Mouse (Mus musculus): ENCODE measurements at regions not wholly inside any gene's neighbourhood (a gene's known extent, or its start where the extent isn't known, plus 50 kb on each side); places are given as distances from the start of the nearest gene placed in this dataset.
A peak's percentile ranks its signal among the peaks of the same experiment; 100 is the strongest.

DNA sequence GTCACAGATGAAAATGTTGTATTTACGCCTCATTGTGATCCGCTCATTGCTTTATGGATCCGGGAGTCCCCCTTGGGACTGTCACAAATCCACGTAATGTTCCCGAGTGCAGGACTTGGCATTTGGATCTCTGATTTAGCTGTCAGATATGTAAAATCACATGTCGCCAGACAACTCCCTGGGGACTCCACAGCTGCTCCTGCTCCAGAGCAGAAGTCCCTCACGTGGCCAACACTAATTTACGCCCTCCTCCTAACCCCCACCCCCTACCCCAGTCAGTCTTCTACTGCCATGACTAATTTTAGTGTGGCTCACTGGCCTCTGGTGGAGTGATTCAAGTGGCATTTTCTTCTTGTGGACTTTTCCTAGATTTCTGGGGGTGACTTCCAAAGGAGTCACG is 348.9 kb downstream of the Cd83 start:
- peak; percentile 8 for DNase-seq (ENCODE audit: low spot score)

DNA sequence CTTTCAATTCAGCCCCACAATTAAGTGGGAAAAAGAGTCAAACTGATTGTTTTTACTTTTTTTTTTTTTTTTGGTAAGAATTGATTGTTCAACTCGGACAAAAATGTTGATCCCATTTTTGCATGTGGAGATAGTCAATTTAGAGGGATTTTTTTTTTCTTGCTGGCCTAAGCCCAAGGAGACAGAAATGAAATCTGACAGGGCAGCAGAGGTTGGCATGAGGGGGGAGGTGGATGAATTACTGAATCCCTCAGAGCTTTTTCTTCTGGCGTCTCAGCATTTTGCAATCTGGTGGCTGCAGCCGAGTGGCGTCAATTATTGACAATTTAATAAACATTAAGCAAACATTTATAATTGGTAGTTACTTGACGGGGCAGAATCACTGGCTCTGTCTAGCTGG is 356.6 kb downstream of the Cd83 start:
- DNase-seq (ENCODE audit: low spot score), result no peak

DNA sequence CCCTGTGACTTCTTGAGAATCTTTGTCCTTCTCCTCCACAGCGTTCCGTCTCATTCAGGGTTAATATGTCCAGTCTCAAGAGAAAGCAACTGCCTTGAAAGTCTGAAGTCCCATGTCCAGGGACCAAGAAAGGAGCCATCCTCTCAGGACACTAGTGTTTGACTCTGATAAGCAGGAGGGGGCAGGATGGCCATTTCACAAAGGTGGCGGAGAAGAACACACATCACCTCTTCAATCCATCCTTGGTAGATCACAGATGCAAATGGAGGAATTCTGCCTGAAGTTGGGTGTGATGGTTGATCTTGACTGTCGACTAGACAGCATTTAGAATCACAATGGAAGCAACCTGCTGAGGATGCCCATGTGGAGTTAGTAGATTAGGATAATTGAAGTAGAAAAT is 360.9 kb downstream of the Cd83 start:
- DNase-seq (ENCODE audit: low spot score), result no peak

DNA sequence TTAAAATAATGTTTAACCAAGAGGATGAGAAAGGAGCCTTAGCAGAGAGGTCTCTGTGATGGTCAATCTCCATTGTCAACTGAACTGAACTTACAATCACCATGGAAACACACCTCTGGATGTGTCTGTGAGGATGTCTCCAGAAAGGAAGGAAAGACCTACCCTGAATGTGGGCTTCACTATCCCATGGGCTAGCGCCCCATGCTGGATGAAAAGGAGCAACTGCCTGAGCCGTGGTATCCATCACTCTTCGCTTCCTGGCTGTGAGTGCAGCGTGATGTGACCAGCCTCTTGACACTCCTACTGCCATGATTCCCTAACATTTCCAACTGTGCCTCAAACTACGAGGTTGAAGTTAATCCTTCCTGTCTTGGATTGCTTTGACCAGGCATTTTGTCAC is 363.3 kb downstream of the Cd83 start:
- DNase-seq (ENCODE audit: low spot score), result no peak

DNA sequence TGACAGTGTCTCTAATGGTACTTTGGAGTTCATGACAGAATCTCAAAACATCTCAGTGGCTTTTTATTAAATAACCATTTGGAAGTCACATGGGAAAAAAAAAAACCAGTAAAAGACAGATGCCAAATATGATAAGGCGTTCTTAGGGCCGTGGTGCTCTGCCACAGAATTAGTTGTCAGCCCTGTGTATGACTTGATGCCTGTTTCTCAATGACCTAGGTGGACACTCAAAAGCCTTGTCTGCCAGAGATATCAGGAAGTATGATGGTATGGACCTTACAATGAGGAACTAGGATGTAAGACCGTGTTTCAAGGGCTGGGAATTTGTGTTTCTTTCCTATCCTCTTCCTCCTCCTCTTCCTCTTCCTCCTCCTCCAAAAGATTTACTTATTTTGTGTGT is 364.9 kb downstream of the Cd83 start:
- DNase-seq (ENCODE audit: low spot score), result no peak

DNA sequence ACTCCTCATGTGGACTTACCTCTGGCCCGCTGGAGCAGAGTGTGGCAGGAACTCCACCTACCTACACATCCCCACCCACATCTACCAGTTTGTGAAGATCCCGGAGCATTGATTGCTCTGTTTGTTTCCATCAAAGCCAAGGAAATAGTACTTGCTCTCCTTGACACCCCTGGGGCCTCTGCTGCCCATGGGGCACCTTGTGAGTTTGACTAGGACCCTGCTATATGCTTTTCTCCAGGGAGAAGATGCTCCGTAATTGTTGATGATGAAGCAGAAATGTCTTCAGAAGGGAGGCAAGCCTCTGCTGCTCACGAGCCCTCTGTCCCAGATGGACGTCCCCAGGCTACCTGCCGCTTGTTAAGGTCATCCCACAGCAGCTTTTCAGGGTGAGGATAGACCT is 367.0 kb downstream of the Cd83 start:
- DNase-seq (ENCODE audit: low spot score), result no peak

DNA sequence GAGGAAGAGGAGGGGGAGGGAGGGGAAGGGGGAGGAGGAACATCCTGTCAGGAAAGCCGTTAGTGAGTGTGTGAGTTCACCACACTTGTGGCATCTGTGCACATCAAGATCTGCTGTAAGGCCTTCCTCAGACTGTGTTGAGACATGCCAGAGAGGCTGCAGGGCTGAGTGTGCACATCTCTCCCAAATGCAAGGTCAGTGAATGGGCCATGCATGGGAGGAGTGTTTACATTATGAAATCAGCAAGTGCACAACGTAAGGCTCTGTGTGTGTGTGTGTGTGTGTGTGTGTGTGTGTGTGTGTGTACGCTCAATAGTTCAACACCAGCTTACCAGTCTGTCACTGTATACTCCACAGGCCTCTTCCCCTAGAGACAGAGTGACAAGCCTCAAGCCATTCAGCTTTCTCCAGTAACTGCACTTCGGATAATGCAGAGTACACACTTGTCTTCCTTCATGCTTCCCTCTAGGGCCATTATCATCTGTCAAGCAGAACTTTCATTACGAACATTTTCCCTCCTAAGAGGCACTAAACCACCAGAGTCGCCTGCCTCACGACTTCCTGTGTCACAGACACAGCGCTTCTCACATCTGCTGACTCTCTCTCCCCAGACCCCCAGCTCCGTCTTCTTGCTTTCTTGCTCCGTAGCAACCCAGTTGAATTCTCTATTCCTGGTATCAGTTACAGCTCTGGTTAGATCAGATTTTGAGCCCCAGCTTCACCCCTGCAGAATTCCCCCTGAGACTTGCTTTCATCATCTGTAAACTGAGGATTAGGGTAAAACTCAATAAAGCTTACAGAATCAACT is 368.4 kb downstream of the Cd83 start:
- DNase-seq (ENCODE audit: low spot score), result no peak

DNA sequence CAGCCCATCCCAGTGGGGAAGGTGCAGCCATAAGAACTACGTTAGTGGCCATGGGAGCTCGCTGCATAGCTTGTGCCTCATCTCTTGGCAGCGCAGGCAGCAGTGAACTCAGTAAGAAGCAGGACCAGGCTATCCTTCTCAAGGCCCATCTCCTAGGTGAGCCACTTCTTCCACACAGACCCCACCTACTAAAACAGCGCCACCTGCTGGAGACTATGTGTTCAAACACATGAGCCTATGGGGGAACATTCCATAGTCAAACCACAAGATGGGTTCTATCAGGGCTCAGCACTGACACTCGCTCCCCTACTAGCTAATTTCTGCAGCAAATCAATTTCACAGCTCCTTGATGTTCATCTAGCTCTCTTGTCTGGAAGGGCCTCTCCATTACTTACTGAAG is 369.2 kb downstream of the Cd83 start:
- DNase-seq (ENCODE audit: low spot score), result no peak

DNA sequence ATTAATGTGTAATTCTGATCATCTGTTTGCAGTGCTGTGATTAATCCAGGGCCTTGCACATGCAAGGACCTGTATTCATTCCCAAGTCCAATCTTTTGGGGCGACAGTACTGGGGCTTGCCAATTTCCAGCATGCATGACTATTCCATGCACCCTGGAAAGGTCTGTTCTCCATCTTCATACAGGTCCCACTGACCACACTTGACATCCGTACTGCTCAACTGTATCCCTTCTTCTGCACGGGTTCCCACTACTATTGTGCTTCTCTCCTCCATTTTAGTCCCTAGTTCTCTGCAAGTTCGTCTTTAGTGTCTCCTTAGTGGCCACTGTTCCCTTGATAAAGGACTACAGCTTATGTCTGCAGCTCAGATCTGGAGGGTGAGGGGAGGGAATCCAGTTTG is 371.4 kb downstream of the Cd83 start:
- DNase-seq (ENCODE audit: low spot score), result no peak

DNA sequence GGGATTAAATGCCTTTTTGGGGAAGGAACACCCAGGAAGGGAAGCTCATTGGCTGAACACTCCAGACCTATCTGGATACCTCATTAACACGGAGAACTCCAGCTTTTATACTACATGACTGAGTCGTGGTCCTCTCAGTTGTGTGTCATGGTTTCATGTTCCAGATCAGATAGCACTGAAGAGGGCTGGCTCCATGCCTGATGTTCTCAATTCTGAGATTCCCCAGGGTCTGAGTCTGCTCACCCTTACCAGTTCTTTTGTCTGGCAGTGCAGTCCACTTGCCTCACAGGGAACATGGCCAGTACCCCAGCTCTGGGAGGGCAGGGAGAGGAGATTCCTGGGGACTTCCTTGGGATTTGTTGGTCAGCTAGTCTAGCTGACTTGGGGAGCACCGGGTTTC is 372.0 kb downstream of the Cd83 start:
- DNase-seq (ENCODE audit: low spot score), result no peak

DNA sequence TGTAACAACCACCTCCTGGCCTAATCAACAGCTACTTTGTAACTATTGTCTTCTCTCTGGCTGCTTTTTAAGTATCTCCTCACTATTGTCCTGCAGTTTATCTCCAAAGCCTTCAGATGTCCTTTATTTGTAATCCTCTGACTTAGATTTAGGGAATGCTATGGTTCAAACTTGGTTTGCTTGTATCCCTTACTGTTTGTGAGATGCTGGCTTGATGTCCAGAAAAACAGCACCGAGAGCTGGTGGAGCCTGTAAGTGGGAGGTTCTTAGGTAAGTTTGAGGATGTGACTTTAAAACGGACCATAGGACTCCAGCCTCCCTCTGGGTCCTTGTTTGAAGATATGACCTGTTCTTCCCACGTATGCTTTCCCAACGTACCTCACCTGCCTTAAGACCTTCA is 372.7 kb downstream of the Cd83 start:
- no peak for DNase-seq (ENCODE audit: low spot score)

DNA sequence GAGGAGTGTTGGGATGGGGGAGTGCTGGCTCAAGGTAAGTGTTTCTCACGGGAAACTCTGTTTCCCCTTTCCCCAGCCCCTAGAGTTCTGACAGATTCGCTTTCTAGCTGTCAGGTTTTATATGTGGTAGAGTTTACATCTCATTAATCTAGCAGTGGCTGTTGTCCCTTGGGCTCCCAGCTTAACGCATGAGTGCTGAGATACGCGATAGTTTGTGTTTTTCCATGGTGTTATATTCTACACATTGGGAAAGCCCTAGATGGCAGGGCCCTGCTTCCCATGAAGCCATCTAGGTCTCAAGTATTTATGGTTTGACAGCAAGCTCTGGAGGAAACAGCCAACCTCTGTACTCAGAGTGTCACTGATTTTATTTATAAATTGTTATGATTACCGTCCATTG is 373.8 kb downstream of the Cd83 start:
- DNase-seq (ENCODE audit: low spot score), result no peak

DNA sequence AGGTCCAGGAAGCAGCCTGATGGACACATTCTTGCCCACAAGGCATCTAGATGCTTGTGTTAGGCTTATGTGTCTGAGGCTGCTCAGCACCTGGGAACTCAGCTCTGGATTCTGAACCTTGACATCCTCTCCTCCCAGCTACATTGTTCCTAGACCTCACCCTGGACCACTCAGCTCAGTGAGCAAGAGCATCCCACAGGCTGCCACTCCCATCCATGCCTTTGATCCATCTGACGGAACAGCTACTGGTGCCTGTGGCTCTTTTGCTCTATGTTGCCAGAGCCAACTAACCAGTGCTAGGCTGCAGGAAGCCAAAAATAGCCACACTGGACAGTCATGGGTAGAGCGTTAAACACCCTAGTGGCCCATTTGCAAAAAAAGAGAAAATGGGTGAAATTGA is 374.8 kb downstream of the Cd83 start:
- DNase-seq (ENCODE audit: low spot score), result no peak

DNA sequence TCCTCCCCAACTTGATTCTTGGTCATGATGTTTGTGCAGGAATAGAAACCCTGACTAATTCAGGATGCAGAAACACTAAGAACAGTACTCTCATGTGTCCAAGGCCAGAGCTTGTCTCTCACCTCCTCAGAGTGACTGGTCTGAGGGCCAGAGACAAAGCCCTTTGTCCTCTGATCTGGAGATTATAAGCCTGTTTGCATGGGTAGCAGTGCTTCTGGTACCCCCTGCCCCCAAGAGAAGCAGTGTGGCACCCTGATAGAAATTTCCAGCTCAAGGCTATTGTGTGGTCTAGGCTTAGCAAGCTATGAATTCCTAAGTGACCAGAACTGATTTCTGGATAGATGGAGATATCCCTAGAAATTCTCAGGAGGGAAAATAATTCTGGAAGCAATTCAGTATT is 380.2 kb downstream of the Cd83 start:
- DNase-seq (ENCODE audit: low spot score), result no peak

DNA sequence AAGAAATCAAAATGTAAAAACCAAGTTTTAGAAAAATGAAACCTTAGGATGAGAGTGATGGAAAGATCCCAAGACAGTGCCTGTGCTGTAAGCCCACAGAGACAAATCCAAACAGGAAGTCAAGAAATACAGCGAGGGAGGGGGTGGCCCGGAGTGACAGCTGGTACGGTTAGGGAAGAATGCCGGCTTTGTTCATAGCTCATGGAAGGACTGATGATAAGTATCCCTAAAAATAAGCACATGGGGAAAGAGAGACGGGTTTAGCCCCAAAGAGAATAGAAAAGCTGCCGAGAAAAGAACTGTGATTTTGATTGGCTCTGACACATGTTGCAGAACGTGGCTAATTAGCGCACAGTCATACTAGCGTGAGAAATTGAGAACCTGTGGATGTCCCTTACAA is 382.6 kb downstream of the Cd83 start:
- DNase-seq (ENCODE audit: low spot score), result no peak

DNA sequence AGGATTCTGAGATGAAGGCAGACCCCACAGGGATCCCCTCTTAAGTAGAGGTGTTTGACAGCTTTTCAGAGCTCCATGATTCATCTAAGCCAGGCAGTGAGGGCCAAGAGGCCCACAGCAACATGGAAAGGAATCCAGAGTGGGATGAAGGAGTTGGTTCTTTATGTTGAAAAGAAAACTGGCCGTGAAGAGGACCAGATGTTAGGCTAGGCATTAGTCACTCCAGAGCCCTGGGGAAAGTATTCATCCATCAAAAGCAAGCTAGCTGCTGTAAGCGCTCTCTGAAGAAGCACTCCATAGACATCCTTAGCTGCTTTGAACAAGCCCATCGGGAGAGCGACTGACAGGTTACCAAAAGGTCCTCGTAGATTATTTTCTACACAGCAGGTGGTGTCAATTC is 383.6 kb downstream of the Cd83 start:
- no peak for DNase-seq (ENCODE audit: low spot score)

DNA sequence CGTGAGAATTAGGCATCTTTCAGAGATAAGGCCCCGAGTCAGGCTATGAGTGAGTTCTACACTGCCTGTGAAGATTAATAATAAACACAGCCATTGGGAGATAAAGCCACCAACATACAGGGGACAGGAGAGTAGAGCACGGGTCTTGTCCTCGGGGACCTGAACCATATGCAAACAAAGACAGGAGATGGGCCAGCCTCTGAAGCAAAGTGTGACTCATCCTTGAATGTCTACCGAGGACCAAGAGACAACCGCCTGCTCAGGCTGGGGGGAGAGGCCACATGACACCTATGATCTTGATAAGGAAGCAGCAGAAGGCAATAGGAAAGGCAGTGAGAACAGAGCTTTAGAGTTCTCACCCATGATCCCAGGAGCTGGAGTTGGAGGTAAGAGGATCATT is 387.1 kb downstream of the Cd83 start:
- no peak for DNase-seq (ENCODE audit: low spot score)

DNA sequence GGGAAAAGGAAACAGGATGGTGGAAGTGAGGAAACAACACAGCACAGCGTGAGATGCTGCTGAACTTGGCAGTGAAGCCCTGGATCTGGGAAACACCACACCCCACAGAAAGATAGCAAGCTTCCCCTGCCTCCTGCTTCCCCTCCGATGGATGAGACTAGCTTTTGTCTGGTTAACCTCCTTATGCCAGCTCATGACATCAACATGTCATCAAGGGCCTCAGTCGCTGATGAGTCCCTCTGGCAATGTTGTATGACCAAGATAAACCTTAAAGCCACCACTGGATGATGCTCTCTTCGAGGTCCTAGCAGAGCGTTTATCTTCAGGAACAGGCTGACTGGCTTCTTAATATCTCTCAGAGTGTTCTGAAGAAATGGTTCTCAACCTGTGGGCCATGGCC is 388.1 kb downstream of the Cd83 start:
- no peak for DNase-seq (ENCODE audit: low spot score)

DNA sequence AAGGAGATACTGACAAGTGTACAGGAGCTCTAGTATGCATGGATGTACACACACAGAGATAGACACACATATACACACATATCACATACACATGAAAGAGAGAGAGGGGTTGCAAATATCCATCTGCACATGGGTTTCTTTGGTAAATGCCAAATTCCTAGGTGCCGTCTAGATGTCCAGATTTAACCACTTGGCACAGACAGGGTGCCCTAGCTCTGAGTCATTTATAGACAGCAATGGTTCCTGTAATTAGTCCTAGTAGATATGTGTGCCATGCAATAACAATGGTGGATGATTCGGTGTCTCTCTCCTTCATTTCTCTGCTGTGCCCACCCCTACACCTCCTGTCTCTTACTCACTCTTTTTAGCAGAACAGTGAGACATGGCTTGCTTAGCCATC is 389.7 kb downstream of the Cd83 start:
- DNase-seq (ENCODE audit: low spot score), result no peak

DNA sequence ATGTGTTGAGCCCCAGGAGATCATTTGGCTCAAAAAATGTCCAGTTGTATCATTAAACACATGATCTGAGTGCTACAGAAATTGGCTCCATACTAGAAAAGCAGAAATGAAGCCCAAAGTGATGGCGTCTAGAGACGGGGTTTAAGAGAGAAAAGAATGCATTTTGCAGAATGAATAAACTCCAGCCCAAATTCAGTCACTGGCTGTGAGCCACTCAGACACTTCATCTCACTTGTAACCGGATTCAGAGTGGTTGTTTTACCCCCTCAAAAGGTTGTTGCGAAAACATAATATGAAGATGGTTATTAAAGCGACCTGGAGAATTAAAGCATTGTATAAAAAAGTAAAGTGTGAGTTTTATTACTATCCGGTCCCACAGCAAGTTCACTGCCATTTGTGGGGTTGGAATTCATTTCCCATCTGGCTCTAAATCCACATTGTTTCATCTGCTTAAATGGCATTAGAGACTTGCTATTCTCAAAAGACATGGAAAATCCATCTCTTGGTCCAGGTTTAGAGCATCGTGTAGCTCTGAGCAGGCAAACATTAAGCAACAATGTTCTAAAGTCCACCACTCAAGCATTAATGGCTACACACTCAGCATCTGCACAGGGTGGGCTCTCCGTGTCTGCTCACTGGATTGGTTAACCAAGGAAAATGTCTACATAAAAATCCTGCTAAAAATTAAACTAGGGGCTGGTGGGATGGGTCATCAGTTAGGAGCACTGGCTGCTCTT is 390.9 kb downstream of the Cd83 start:
- DNase-seq (ENCODE audit: low spot score), result no peak

DNA sequence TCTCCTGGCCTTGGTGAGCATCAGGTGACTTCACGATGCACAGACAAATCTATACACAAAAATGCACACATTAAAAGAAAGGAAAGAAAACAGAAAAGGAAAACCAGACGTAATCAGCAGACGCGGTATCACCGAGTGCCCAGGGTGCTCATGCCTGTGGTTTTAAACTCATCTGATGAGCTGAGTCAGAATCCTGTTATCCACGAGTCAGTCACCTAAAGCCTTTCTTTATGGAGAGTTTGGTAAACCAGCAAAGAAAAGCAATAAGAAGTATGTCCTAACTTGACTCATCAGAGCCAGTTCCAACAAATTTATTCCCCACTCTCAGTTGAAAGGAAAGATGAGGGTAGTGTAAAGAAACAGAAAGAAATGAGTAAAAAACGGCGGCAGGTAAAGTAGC is 391.5 kb downstream of the Cd83 start:
- no peak for DNase-seq (ENCODE audit: low spot score)

DNA sequence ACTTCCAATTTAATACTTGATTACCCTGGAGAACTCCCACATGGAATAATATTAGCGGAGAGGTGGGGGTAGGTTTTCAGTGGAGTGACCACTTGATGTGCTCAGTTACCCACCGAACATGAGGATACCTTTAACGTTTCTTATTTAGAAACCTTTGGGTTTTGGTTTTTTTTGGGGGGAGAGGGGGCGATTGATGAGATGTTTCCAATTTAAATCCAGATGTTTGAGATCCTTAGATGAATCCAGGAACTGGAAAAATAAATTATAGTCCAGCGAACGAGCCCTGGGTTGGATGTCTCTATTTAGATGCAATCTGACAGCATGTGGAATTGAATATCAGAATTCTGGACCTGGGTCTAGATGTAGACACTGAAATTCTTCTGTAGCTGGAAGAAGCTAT is 393.4 kb downstream of the Cd83 start:
- DNase-seq (ENCODE audit: low spot score), result no peak

DNA sequence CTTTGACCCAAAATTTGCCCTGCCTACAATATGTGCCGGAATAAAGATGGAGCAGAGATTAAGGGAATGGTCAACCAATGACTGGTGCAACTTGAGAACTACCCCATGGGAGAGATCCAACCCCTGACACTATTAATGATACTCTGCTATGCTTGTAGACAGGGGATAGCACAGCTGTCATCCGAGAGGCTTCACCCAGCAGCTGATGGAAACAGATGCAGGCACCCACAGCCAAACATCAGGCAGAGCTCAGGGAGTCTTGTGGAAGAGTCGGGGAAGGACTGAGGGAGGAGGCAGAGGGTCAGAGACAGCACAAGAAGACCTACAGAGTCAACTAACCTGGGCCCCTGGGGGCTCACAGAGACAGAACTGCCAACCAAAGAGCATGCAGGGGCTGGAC is 395.8 kb downstream of the Cd83 start:
- DNase-seq (ENCODE audit: low spot score), result no peak
